Mouse (Mus musculus) testis, adult 2 months (tissue): Measurements from ENCODE around the gene Nav2.

Source experiments
- CTCF ChIP-seq: fragments of 200-500 bp; IDR thresholded peaks from 2 replicates; pipeline ENCODE4 v1.5.1; 2012; ENCODE audit warnings: low read depth, mild to moderate bottlenecking, inconsistent platforms, low read length, moderate library complexity; ENCODE audit not compliant: control insufficient read depth, insufficient read depth, insufficient replicate concordance
- POLR2A ChIP-seq: fragments of 200-500 bp; IDR thresholded peaks from 2 replicates; pipeline ENCODE4 v1.6.1; 2012; ENCODE audit warnings: low read depth, mild to moderate bottlenecking, inconsistent platforms, low read length, moderate library complexity; ENCODE audit not compliant: control insufficient read depth

- no peak for TF ChIP-seq CTCF
- TF ChIP-seq POLR2A = no peak
Observed at GRCm38 (mm10) chr7:49635971-49636370, 727.5 kb downstream of the Nav2 start.
